Mouse (Mus musculus): ENCODE measurements around the gene Katnal1. TPM values are rescaled to one million over a fixed set of nuclear protein-coding genes. Genes with fewer than 3 reads are reported as not detected.

Gene Katnal1
- polyA plus RNA-seq, 1 experiment from 2014 or later, result 13.8 TPM

GRCm38 (mm10) chr5:148912262-148912661, 16.9 kb downstream of the Katnal1 start:
- H3K9ac ChIP-seq (ENCODE audit: low read depth, low read length), result no peak overlapping the region
- no peak overlapping the region for H3K4me2 ChIP-seq (ENCODE audit: low read depth, low read length)
- ATAC-seq (ENCODE audit: low read depth) (no peak), DNase-seq (ENCODE audit: low spot score) (no peak)
- H3K36me3 ChIP-seq (ENCODE audit: control insufficient read depth, insufficient read depth, low read length), result peaks cover 25% of the 10 kb centered on the region
- no peaks in the 10 kb centered on the region for H3K27me3 ChIP-seq (replicated peaks; ENCODE audit: control insufficient read depth, insufficient read depth, low read length)
- H3K27ac ChIP-seq (replicated peaks; ENCODE audit: low read depth, low read length), result no peak overlapping the region
- peaks cover 7% of the 10 kb centered on the region; the same call in 1 of the 2 replicates for H3K4me1 ChIP-seq (ENCODE audit: control insufficient read depth, insufficient read depth, low read length)
- H3K4me3 ChIP-seq (ENCODE audit: low read depth, low read length), result no peak overlapping the region
- WGBS, result 41% methylated on average over 3 of the region's 3 CpGs
- H3K9me3 ChIP-seq (ENCODE audit: control insufficient read depth, low read length), result 0 out of 2 replicates have a peak, but pooled peaks cover 4% of the 10 kb centered on the region

- Histone ChIP-seq H3K4me3 (ENCODE audit: low read depth, low read length) (no peak overlapping the region), H3K27me3 (replicated peaks; ENCODE audit: control insufficient read depth, insufficient read depth, low read length) (no peaks in the 10 kb centered on the region), H3K4me1 (ENCODE audit: control insufficient read depth, insufficient read depth, low read length) (peaks cover 7% of the 10 kb centered on the region; the same call in 1 of the 2 replicates), H3K36me3 (ENCODE audit: control insufficient read depth, insufficient read depth, low read length) (peaks cover 29% of the 10 kb centered on the region), H3K9ac (ENCODE audit: low read depth, low read length) (no peak overlapping the region), H3K9me3 (ENCODE audit: control insufficient read depth, low read length) (0 out of 2 replicates have a peak, but pooled peaks cover 4% of the 10 kb centered on the region), H3K27ac (replicated peaks; ENCODE audit: low read depth, low read length) (no peak overlapping the region), H3K4me2 (ENCODE audit: low read depth, low read length) (no peak overlapping the region)
- DNase-seq (ENCODE audit: low spot score) (no peak), ATAC-seq (ENCODE audit: low read depth) (no peak)
- WGBS, result 83% methylated on average over 4 of the region's 4 CpGs
Observed at GRCm38 (mm10) chr5:148910066-148910465, 19.1 kb downstream of the Katnal1 start.

GRCm38 (mm10) chr5:148909402-148909801, 19.7 kb downstream of the Katnal1 start:
- DNase-seq (ENCODE audit: low spot score) (peak; percentile 59), ATAC-seq (ENCODE audit: low read depth) (no peak)
- Histone ChIP-seq H3K27ac (replicated peaks; ENCODE audit: low read depth, low read length) (no peak overlapping the region), H3K4me2 (ENCODE audit: low read depth, low read length) (no peak overlapping the region), H3K4me1 (ENCODE audit: control insufficient read depth, insufficient read depth, low read length) (peaks cover 7% of the 10 kb centered on the region; the same call in 1 of the 2 replicates), H3K9me3 (ENCODE audit: control insufficient read depth, low read length) (0 out of 2 replicates have a peak, but pooled peaks cover 4% of the 10 kb centered on the region), H3K36me3 (ENCODE audit: control insufficient read depth, insufficient read depth, low read length) (peaks cover 30% of the 10 kb centered on the region), H3K4me3 (ENCODE audit: low read depth, low read length) (no peak overlapping the region), H3K27me3 (replicated peaks; ENCODE audit: control insufficient read depth, insufficient read depth, low read length) (no peaks in the 10 kb centered on the region), H3K9ac (ENCODE audit: low read depth, low read length) (no peak overlapping the region)
- 37% methylated on average over 6 of the region's 6 CpGs for WGBS

GRCm38 (mm10) chr5:148909057-148909395, 20.1 kb downstream of the Katnal1 start:
- Histone ChIP-seq H3K4me3 (ENCODE audit: low read depth, low read length) (no peak overlapping the region), H3K27me3 (replicated peaks; ENCODE audit: control insufficient read depth, insufficient read depth, low read length) (no peaks in the 10 kb centered on the region), H3K36me3 (ENCODE audit: control insufficient read depth, insufficient read depth, low read length) (peaks cover 34% of the 10 kb centered on the region), H3K9ac (ENCODE audit: low read depth, low read length) (peak overlapping the region; percentile 37; the same call in 1 of the 2 replicates), H3K4me2 (ENCODE audit: low read depth, low read length) (no peak overlapping the region), H3K9me3 (ENCODE audit: control insufficient read depth, low read length) (0 out of 2 replicates have a peak, but pooled peaks cover 4% of the 10 kb centered on the region), H3K4me1 (ENCODE audit: control insufficient read depth, insufficient read depth, low read length) (peaks cover 7% of the 10 kb centered on the region; the same call in 1 of the 2 replicates), H3K27ac (replicated peaks; ENCODE audit: low read depth, low read length) (no peak overlapping the region)
- ATAC-seq (ENCODE audit: low read depth) (peak; percentile 61; the same call in 1 of the 2 replicates), DNase-seq (ENCODE audit: low spot score) (peak; percentile 51)
- WGBS, result 28% methylated on average over 6 of the region's 7 CpGs

- Histone ChIP-seq H3K27me3 (replicated peaks; ENCODE audit: control insufficient read depth, insufficient read depth, low read length) (no peaks in the 10 kb centered on the region), H3K9me3 (ENCODE audit: control insufficient read depth, low read length) (0 out of 2 replicates have a peak, but pooled peaks cover 4% of the 10 kb centered on the region), H3K36me3 (ENCODE audit: control insufficient read depth, insufficient read depth, low read length) (peaks cover 36% of the 10 kb centered on the region), H3K4me1 (ENCODE audit: control insufficient read depth, insufficient read depth, low read length) (peaks cover 7% of the 10 kb centered on the region; the same call in 1 of the 2 replicates), H3K4me2 (ENCODE audit: low read depth, low read length) (no peak overlapping the region), H3K9ac (ENCODE audit: low read depth, low read length) (peak overlapping the region; percentile 37; the same call in 1 of the 2 replicates), H3K27ac (replicated peaks; ENCODE audit: low read depth, low read length) (no peak overlapping the region), H3K4me3 (ENCODE audit: low read depth, low read length) (no peak overlapping the region)
- DNase-seq (ENCODE audit: low spot score) (no peak), ATAC-seq (ENCODE audit: low read depth) (no peak; the same call in 1 of the 2 replicates)
- WGBS, result 68% methylated on average over 17 of the region's 17 CpGs
Observed at GRCm38 (mm10) chr5:148908191-148909056, 20.7 kb downstream of the Katnal1 start.

- H3K36me3 ChIP-seq (ENCODE audit: control insufficient read depth, insufficient read depth, low read length), result peaks cover 36% of the 10 kb centered on the region
- DNase-seq (ENCODE audit: low spot score) (no peak), ATAC-seq (ENCODE audit: low read depth) (no peak)
- no peak overlapping the region for H3K27ac ChIP-seq (replicated peaks; ENCODE audit: low read depth, low read length)
- H3K9me3 ChIP-seq (ENCODE audit: control insufficient read depth, low read length), result no peaks in the 10 kb centered on the region
- H3K27me3 ChIP-seq (replicated peaks; ENCODE audit: control insufficient read depth, insufficient read depth, low read length), result no peaks in the 10 kb centered on the region
- peaks cover 7% of the 10 kb centered on the region; the same call in 1 of the 2 replicates for H3K4me1 ChIP-seq (ENCODE audit: control insufficient read depth, insufficient read depth, low read length)
- H3K4me2 ChIP-seq (ENCODE audit: low read depth, low read length), result no peak overlapping the region
- whole genome bisulfite sequencing, result 89% methylated on average over 4 of the region's 4 CpGs
- no peak overlapping the region for H3K9ac ChIP-seq (ENCODE audit: low read depth, low read length)
- no peak overlapping the region for H3K4me3 ChIP-seq (ENCODE audit: low read depth, low read length)
Observed at GRCm38 (mm10) chr5:148906305-148906704, 22.8 kb downstream of the Katnal1 start.

- WGBS, result 68% methylated on average over 6 of the region's 6 CpGs
- no peaks in the 10 kb centered on the region for H3K9me3 ChIP-seq (ENCODE audit: control insufficient read depth, low read length)
- H3K9ac ChIP-seq (ENCODE audit: low read depth, low read length), result no peak overlapping the region
- no peaks in the 10 kb centered on the region for H3K27me3 ChIP-seq (replicated peaks; ENCODE audit: control insufficient read depth, insufficient read depth, low read length)
- peaks cover 36% of the 10 kb centered on the region for H3K36me3 ChIP-seq (ENCODE audit: control insufficient read depth, insufficient read depth, low read length)
- peaks cover 7% of the 10 kb centered on the region; the same call in 1 of the 2 replicates for H3K4me1 ChIP-seq (ENCODE audit: control insufficient read depth, insufficient read depth, low read length)
- no peak overlapping the region for H3K4me2 ChIP-seq (ENCODE audit: low read depth, low read length)
- ATAC-seq (ENCODE audit: low read depth), result no peak
- no peak overlapping the region for H3K27ac ChIP-seq (replicated peaks; ENCODE audit: low read depth, low read length)
- no peak overlapping the region for H3K4me3 ChIP-seq (ENCODE audit: low read depth, low read length)
- peak; percentile 67 for DNase-seq (ENCODE audit: low spot score)
Observed at GRCm38 (mm10) chr5:148904846-148905245, 24.3 kb downstream of the Katnal1 start.

- 95% methylated on average over 7 of the region's 7 CpGs for WGBS
Observed at GRCm38 (mm10) chr5:148899361-148899760, 29.8 kb downstream of the Katnal1 start.

More at GRCm38 (mm10) chr5:148899361-148899760, 29.8 kb downstream of the Katnal1 start:
- Histone ChIP-seq H3K4me2 (ENCODE audit: low read depth, low read length) (no peak overlapping the region), H3K9ac (ENCODE audit: low read depth, low read length) (no peak overlapping the region), H3K27me3 (replicated peaks; ENCODE audit: control insufficient read depth, insufficient read depth, low read length) (no peaks in the 10 kb centered on the region), H3K27ac (replicated peaks; ENCODE audit: low read depth, low read length) (no peak overlapping the region), H3K4me1 (ENCODE audit: control insufficient read depth, insufficient read depth, low read length) (0 out of 2 replicates have a peak, but pooled peaks cover 2% of the 10 kb centered on the region), H3K9me3 (ENCODE audit: control insufficient read depth, low read length) (no peaks in the 10 kb centered on the region), H3K36me3 (ENCODE audit: control insufficient read depth, insufficient read depth, low read length) (peaks cover 30% of the 10 kb centered on the region), H3K4me3 (ENCODE audit: low read depth, low read length) (no peak overlapping the region)
- DNase-seq (ENCODE audit: low spot score) (no peak), ATAC-seq (ENCODE audit: low read depth) (no peak)
